Mouse (Mus musculus) CH12.LX (cell line): ENCODE measurements around the gene Prr5l. TPM values are rescaled to one million over a fixed set of nuclear protein-coding genes. Genes with fewer than 3 reads are reported as not detected.

Experiments
- DNase-seq: peaks from one replicate; pipeline ENCODE4 v3.0.0-alpha.2; 2013; ENCODE audit errors: extremely low read depth
- H3K27ac ChIP-seq: 2 replicates; pipeline ENCODE4 v1.5.1; 2012; ENCODE audit warnings: low read depth, mild to moderate bottlenecking, control low read depth, moderate library complexity; ENCODE audit not compliant: insufficient read depth
- H3K27me3 ChIP-seq: replicated peaks from 2 replicates; pipeline ENCODE3; 2012; ENCODE audit warnings: inconsistent platforms
- H3K36me3 ChIP-seq, 2 experiments: replicated peaks in 1 of 2; 2 replicates each; pipeline versions ENCODE3 to v1.6.1; 2012; ENCODE audit warnings: inconsistent platforms in 1 of 2, low read length in 1 of 2, mild to moderate bottlenecking in 1 of 2, mixed read lengths in 1 of 2, moderate library complexity in 1 of 2; ENCODE audit not compliant: control insufficient read depth in 1 of 2, insufficient read depth in 1 of 2
- H3K4me1 ChIP-seq, 2 experiments: 2 replicates each; pipeline ENCODE4 v1.6.1; 2012; ENCODE audit warnings: inconsistent platforms in 1 of 2, moderate library complexity in 1 of 2; ENCODE audit not compliant: insufficient read depth in 2 of 2, control insufficient read depth in 1 of 2
- H3K4me2 ChIP-seq: 2 replicates; pipeline ENCODE4 v1.6.1; 2012; ENCODE audit warnings: low read depth, mild to moderate bottlenecking, control low read depth; ENCODE audit not compliant: poor library complexity, insufficient read depth, severe bottlenecking
- H3K4me3 ChIP-seq, 3 experiments: fragments of 150-350 bp in 1 of 3; sonication (generic) in 1 of 3; replicated peaks in 1 of 3; 2 replicates each; pipeline versions ENCODE3 to v1.5.1; 2011 to 2012; ENCODE audit warnings: low read depth in 2 of 3, low read length in 2 of 3, mild to moderate bottlenecking in 2 of 3, moderate library complexity in 2 of 3, control low read depth in 1 of 3, improper control_type of control experiment in 1 of 3, inconsistent platforms in 1 of 3, mixed read lengths in 1 of 3; ENCODE audit not compliant: poor library complexity in 1 of 3
- H3K79me2 ChIP-seq: replicated peaks from 2 replicates; pipeline ENCODE4 v1.6.1; 2012; ENCODE audit warnings: mild to moderate bottlenecking, moderate library complexity; ENCODE audit not compliant: control insufficient read depth, poor library complexity, insufficient read depth, severe bottlenecking; ENCODE audit errors: extremely low read depth
- H3K9ac ChIP-seq: 2 replicates; pipeline ENCODE4 v1.6.1; 2012; ENCODE audit warnings: low read depth, mild to moderate bottlenecking, control low read depth, moderate library complexity; ENCODE audit not compliant: insufficient read depth
- H3K9me3 ChIP-seq: replicated peaks from 2 replicates; pipeline ENCODE3; 2012; ENCODE audit warnings: low read length, inconsistent platforms, mixed read lengths
- CTCF ChIP-seq, 2 experiments: IDR thresholded peaks in 1 of 2; conservative IDR thresholded peaks in 1 of 2; 2 replicates each; pipeline ENCODE4 v1.5.1; 2011 to 2012; ENCODE audit warnings: low read depth in 2 of 2, low read length in 2 of 2, improper control_type of control experiment in 1 of 2, inconsistent platforms in 1 of 2, mild to moderate bottlenecking in 1 of 2, moderate library complexity in 1 of 2
- E2F4 ChIP-seq: IDR thresholded peaks from 2 replicates; pipeline ENCODE4 v1.6.1; 2011; ENCODE audit warnings: low read depth, low read length, improper control_type of control experiment; ENCODE audit not compliant: insufficient replicate concordance
- ELF1 ChIP-seq: IDR thresholded peaks from 2 replicates; pipeline ENCODE4 v1.6.1; 2014; ENCODE audit warnings: low read depth, mild to moderate bottlenecking, inconsistent platforms, low read length, improper control_type of control experiment
- GABPA ChIP-seq: IDR thresholded peaks from 2 replicates; pipeline ENCODE4 v1.6.1; 2012; ENCODE audit warnings: low read depth, low read length, improper control_type of control experiment, inconsistent platforms; ENCODE audit not compliant: insufficient replicate concordance
- HCFC1 ChIP-seq: IDR thresholded peaks from 2 replicates; pipeline ENCODE4 v1.6.1; 2012; ENCODE audit warnings: low read depth, mild to moderate bottlenecking, inconsistent platforms, low read length, improper control_type of control experiment
- IRF4 ChIP-seq: IDR thresholded peaks from 2 replicates; pipeline ENCODE4 v1.6.1; 2014; ENCODE audit warnings: low read depth, mild to moderate bottlenecking, inconsistent platforms, low read length, improper control_type of control experiment
- KAT2A ChIP-seq: IDR thresholded peaks from 2 replicates; pipeline ENCODE4 v1.6.1; 2012; ENCODE audit warnings: low read length, improper control_type of control experiment, inconsistent platforms; ENCODE audit not compliant: insufficient replicate concordance
- MAX ChIP-seq: IDR thresholded peaks from 2 replicates; pipeline ENCODE4 v1.6.1; 2011; ENCODE audit warnings: low read length, improper control_type of control experiment
- MAZ ChIP-seq: IDR thresholded peaks from 2 replicates; pipeline ENCODE4 v1.6.1; 2012; ENCODE audit warnings: low read depth, mild to moderate bottlenecking, inconsistent platforms, low read length, improper control_type of control experiment, moderate library complexity
- PAX5 ChIP-seq: IDR thresholded peaks from 2 replicates; pipeline ENCODE4 v1.6.1; 2012; ENCODE audit warnings: low read length, inconsistent platforms, mixed read lengths
- RAD21 ChIP-seq: IDR thresholded peaks from 2 replicates; pipeline ENCODE4 v1.6.1; 2011; ENCODE audit warnings: low read depth, mild to moderate bottlenecking, low read length, improper control_type of control experiment, moderate library complexity
- SMC3 ChIP-seq: IDR thresholded peaks from 2 replicates; pipeline ENCODE4 v1.6.1; 2011; ENCODE audit warnings: low read depth, low read length, improper control_type of control experiment
- UBTF ChIP-seq: IDR thresholded peaks from 2 replicates; pipeline ENCODE4 v1.6.1; 2012; ENCODE audit warnings: low read depth, mild to moderate bottlenecking, inconsistent platforms, low read length, improper control_type of control experiment, moderate library complexity
- ZMIZ1 ChIP-seq: IDR thresholded peaks from 2 replicates; pipeline ENCODE4 v1.6.1; 2012; ENCODE audit warnings: low read depth, mild to moderate bottlenecking, inconsistent platforms, low read length, improper control_type of control experiment
- ZNF384 ChIP-seq: IDR thresholded peaks from 2 replicates; pipeline ENCODE4 v1.6.1; 2012; ENCODE audit warnings: low read depth, low read length, improper control_type of control experiment, inconsistent platforms
- dilution Hi-C: fragments of 300-500 bp; cut with MboI; formaldehyde crosslinking; loops from 2 replicates; pipeline ENCODE4 v1.14.3; 2020; ENCODE audit warnings: low sequenced_read_pairs; ENCODE audit not compliant: extremely low pct_unique_long_range_greater_than_20kb, extremely low pct_ligation_motif_present
- in situ Hi-C: fragments of 300-500 bp; cut with MboI; formaldehyde crosslinking; loops from 3 replicates; pipeline ENCODE4 v1.14.3; 2019; ENCODE audit warnings: low sequenced_read_pairs, low pct_ligation_motif_present, low pct_unique_long_range_greater_than_20kb, mixed read lengths
- polyA plus RNA-seq: library from polyadenylated mRNA; unstranded; fragments of >175 nt; gene quantifications from 2 replicates; pipeline ENCODE4 v1.2.1, GENCODE M21; 2012; ENCODE audit warnings: low read depth; ENCODE audit not compliant: insufficient read length
- total RNA-seq, 2 experiments: library from RNA; depleted of rRNA; stranded (reverse); fragments of 300-350 nt in 1 of 2; fragments of >200 nt in 1 of 2; gene quantifications; 2 replicates each; pipeline ENCODE4 v1.2.3; 2012 to 2014

Gene Prr5l
- total and polyA plus RNA-seq, 3 experiments, result 0.21 to 0.93 TPM; not detected in 1

- dilution Hi-C loops (no loop called here), in situ Hi-C loops (loop anchor here (10.0 kb wide), 1 partner anchor 108 kb away; no protein-coding TSS in a partner anchor)
- Histone ChIP-seq H3K9ac (no peak overlapping the region), H3K27me3 (peaks cover 10% of the 10 kb centered on the region), H3K9me3 (no peaks in the 10 kb centered on the region), H3K4me1 (no peaks in the 10 kb centered on the region), H3K36me3 (no peaks in the 10 kb centered on the region), H3K27ac (no peak overlapping the region), H3K79me2 (no peaks in the 10 kb centered on the region), H3K4me2 (no peak overlapping the region), H3K4me3 (no peak overlapping the region)
- no peak for TF ChIP-seq KAT2A
- no peak for TF ChIP-seq GABPA
- no peak for TF ChIP-seq ELF1
- TF ChIP-seq UBTF, result no peak
- TF ChIP-seq ZNF384, result no peak
- TF ChIP-seq MAX, result no peak
- no peak for TF ChIP-seq MAZ
- TF ChIP-seq PAX5, result no peak
- no peak for DNase-seq
Observed at GRCm38 (mm10) chr2:101717162-101717561, 165.7 kb downstream of the Prr5l start.

- Histone ChIP-seq H3K4me3 (no peak overlapping the region), H3K4me2 (no peak overlapping the region), H3K9me3 (no peaks in the 10 kb centered on the region), H3K27me3 (peaks cover 10% of the 10 kb centered on the region), H3K27ac (no peak overlapping the region), H3K4me1 (no peaks in the 10 kb centered on the region), H3K9ac (no peak overlapping the region), H3K79me2 (no peaks in the 10 kb centered on the region)
- dilution Hi-C loops, result no loop called here
- DNase-seq, result peak; percentile 63
- TF ChIP-seq HCFC1 (no peak), KAT2A (no peak), RAD21 (peak; percentile 56), MAX (no peak), PAX5 (no peak), CTCF (conservative IDR thresholded peaks at IDR 0.05 in 1 of 2, IDR thresholded peaks at IDR 0.05 in 1 of 2; ENCODE audit: low read depth in 2 of 2, low read length in 2 of 2) (peak; percentile 77 to 87), SMC3 (peak; percentile 80), IRF4 (no peak), E2F4 (no peak), ZMIZ1 (no peak), ELF1 (no peak)
- TF ChIP-seq, all 38 proteins: peak for 3
- no peaks in the 10 kb centered on the region for H3K36me3 ChIP-seq
- in situ Hi-C loops, result loop anchor here (10.0 kb wide), 1 partner anchor 109 kb away; no protein-coding TSS in a partner anchor
Observed at GRCm38 (mm10) chr2:101715650-101716323, 167.0 kb downstream of the Prr5l start.
